In genomic region chr15:28067373-28067772, GRCm38 (mm10) we compare ENCODE assay signal across 9 mouse cellular contexts. TPM values are rescaled to one million over a fixed set of nuclear protein-coding genes. Genes with fewer than 3 reads are reported as not detected.
DNase-seq lines count a peak whose midpoint lies in the region; ATAC-seq and TF ChIP-seq lines count a peak whose summit lies in the region.
"Had no signal": no experiment of that assay in that cellular context is flagged by ENCODE, and none has a peak within 500 bp of the region (broad histone marks: within the 10 kb centered on the region; RNA-seq: fewer than 3 reads in every experiment).

No protein-coding gene starts in this region.

- H3K4me3 ChIP-seq in heart, postnatal 0 days (ENCODE audit: low read depth, low read length): no peak overlapping the region
- H3K4me3 ChIP-seq in heart, embryonic 11.5 days (ENCODE audit: low read depth, low read length): no peak overlapping the region
- no peak overlapping the region for H3K4me3 ChIP-seq in midbrain, embryonic 14.5 days (replicated peaks; ENCODE audit: low read depth, low read length)
- H3K4me3 ChIP-seq in midbrain, embryonic 10.5 days: no peak overlapping the region
- H3K4me3 ChIP-seq: megakaryocyte, embryonic 14.5 days had no signal

- no peaks in the 10 kb centered on the region for H3K9me3 ChIP-seq in heart, postnatal 0 days (replicated peaks; ENCODE audit: control insufficient read depth, low read length)
- no peaks in the 10 kb centered on the region for H3K9me3 ChIP-seq in heart, embryonic 11.5 days (replicated peaks; ENCODE audit: control insufficient read depth, low read length)
- H3K9me3 ChIP-seq in midbrain, embryonic 14.5 days (ENCODE audit: control insufficient read depth, low read length): no peaks in the 10 kb centered on the region
- H3K9me3 ChIP-seq in midbrain, embryonic 10.5 days (replicated peaks): 0 out of 2 replicates have a peak, but pooled peaks cover 4% of the 10 kb centered on the region

- H3K27me3 ChIP-seq in heart, postnatal 0 days (ENCODE audit: control insufficient read depth, insufficient read depth, low read length): no peaks in the 10 kb centered on the region
- no peaks in the 10 kb centered on the region for H3K27me3 ChIP-seq in heart, embryonic 11.5 days (ENCODE audit: control insufficient read depth, insufficient read depth, low read length)
- H3K27me3 ChIP-seq in midbrain, embryonic 14.5 days (ENCODE audit: control insufficient read depth, insufficient read depth, low read length): no peaks in the 10 kb centered on the region
- peaks cover 30% of the 10 kb centered on the region for H3K27me3 ChIP-seq in midbrain, embryonic 10.5 days (ENCODE audit: low read depth, poor library complexity, severe bottlenecking)

- ATAC-seq in heart, postnatal 0 days (ENCODE audit: insufficient read depth, low read depth): 0 out of 2 replicates have a peak, but pooled peaks have one; percentile 41
- no peak for ATAC-seq in heart, embryonic 11.5 days (replicated peaks; ENCODE audit: insufficient number of reproducible peaks, low FRiP score, low TSS enrichment)
- ATAC-seq in midbrain, embryonic 14.5 days (ENCODE audit: low FRiP score, low TSS enrichment): no peak

- no peak overlapping the region for H3K27ac ChIP-seq in heart, postnatal 0 days (ENCODE audit: low read depth)
- no peak overlapping the region for H3K27ac ChIP-seq in heart, embryonic 11.5 days (ENCODE audit: low read depth, low read length)
- H3K27ac ChIP-seq in midbrain, embryonic 14.5 days (replicated peaks; ENCODE audit: low read depth, low read length): no peak overlapping the region
- H3K27ac ChIP-seq in midbrain, embryonic 10.5 days (replicated peaks): no peak overlapping the region

- peak; percentile 30 for DNase-seq in heart, postnatal 0 days (ENCODE audit: low spot score)
- DNase-seq in midbrain, embryonic 14.5 days: peak; percentile 42
- no peak for DNase-seq in midbrain, embryonic 10.5 days (ENCODE audit: low spot score)
- DNase-seq in cerebellum, adult 9-11 months: peak; percentile 37
- peak; percentile 52 for DNase-seq in retina, postnatal 1 day
- DNase-seq in c-Kit-positive CD71-positive TER-119-positive erythroid progenitor cells, embryonic 14.5 days (ENCODE audit: low spot score): no peak
- no peak for DNase-seq in layer of hippocampus, adult 9-11 months

- no peak for TF ChIP-seq EP300 in heart, postnatal 0 days (IDR thresholded peaks at IDR 0.05; ENCODE audit: low read depth)

- H3K4me1 ChIP-seq in heart, postnatal 0 days (ENCODE audit: control insufficient read depth, insufficient read depth): no peaks in the 10 kb centered on the region
- no peaks in the 10 kb centered on the region for H3K4me1 ChIP-seq in heart, embryonic 11.5 days (ENCODE audit: control insufficient read depth, insufficient read depth, low read length)
- no peaks in the 10 kb centered on the region; the same call in 1 of the 2 replicates for H3K4me1 ChIP-seq in midbrain, embryonic 14.5 days (ENCODE audit: control insufficient read depth, insufficient read depth, low read length)
- H3K4me1 ChIP-seq in midbrain, embryonic 10.5 days: peaks cover 20% of the 10 kb centered on the region
- H3K4me1 ChIP-seq: megakaryocyte, embryonic 14.5 days had no signal

- no peak overlapping the region for H3K9ac ChIP-seq in heart, postnatal 0 days (replicated peaks; ENCODE audit: low read depth, low read length)
- no peak overlapping the region for H3K9ac ChIP-seq in heart, embryonic 11.5 days (ENCODE audit: low read depth, low read length)
- H3K9ac ChIP-seq in midbrain, embryonic 14.5 days (replicated peaks; ENCODE audit: low read length): no peak overlapping the region

- peak; percentile 56 for TF ChIP-seq CTCF in heart, postnatal 0 days (IDR thresholded peaks at IDR 0.05; ENCODE audit: low read depth)

- H3K4me2 ChIP-seq in heart, postnatal 0 days (ENCODE audit: low read depth, low read length): no peak overlapping the region
- H3K4me2 ChIP-seq in heart, embryonic 11.5 days: no peak overlapping the region
- no peak overlapping the region for H3K4me2 ChIP-seq in midbrain, embryonic 14.5 days (ENCODE audit: low read length)

- no peaks in the 10 kb centered on the region for H3K36me3 ChIP-seq in heart, postnatal 0 days (replicated peaks; ENCODE audit: control insufficient read depth, insufficient read depth, low read length)
- no peaks in the 10 kb centered on the region for H3K36me3 ChIP-seq in heart, embryonic 11.5 days (ENCODE audit: control insufficient read depth, insufficient read depth, low read length)
- no peaks in the 10 kb centered on the region for H3K36me3 ChIP-seq in midbrain, embryonic 14.5 days (ENCODE audit: control insufficient read depth, insufficient read depth, low read length)
- no peaks in the 10 kb centered on the region for H3K36me3 ChIP-seq in midbrain, embryonic 10.5 days

RNA-seq across cellular contexts. Expression of gene Trio, which starts 41.7 kb away (rescaled TPM):
- 74.8 and 77.2 TPM in 2 replicates for total RNA-seq in heart, postnatal 0 days (2014; rRNA removed; ENCODE audit: low replicate concordance)
- polyA plus RNA-seq in heart, postnatal 0 days (2015; fragmentation: Nextera tagmentation; extraction: Ambion mirVana): 10.1 and 11.0 TPM in 2 replicates
- polyA plus RNA-seq in heart, embryonic 11.5 days (2014; fragmentation: Nextera tagmentation; extraction: Ambion mirVana): 18.5 and 28.5 TPM in 2 replicates
- polyA plus RNA-seq in midbrain, embryonic 14.5 days (2014; fragmentation: Nextera tagmentation; extraction: Ambion mirVana): 56.5 and 59.8 TPM in 2 replicates
- 19.0 and 24.6 TPM in 2 replicates for polyA plus RNA-seq in midbrain, embryonic 10.5 days (2016; fragmentation: Nextera tagmentation; extraction: Ambion mirVana)

Comparison
In these comparisons a context has a peak if more than half of its experiments do, and no peak if none do; other contexts are left out.
1. DNase-seq: peak in heart, postnatal 0 days (single experiment), midbrain, embryonic 14.5 days (single experiment), cerebellum, adult 9-11 months (single experiment) and retina, postnatal 1 day (single experiment); none in midbrain, embryonic 10.5 days (single experiment), c-Kit-positive CD71-positive TER-119-positive erythroid progenitor cells, embryonic 14.5 days (single experiment) and layer of hippocampus, adult 9-11 months (single experiment).